Mouse (Mus musculus) B cell, adult 2 months (primary cell): ENCODE data around the gene Ccdc144b.

Experiments
- DNase-seq, 2 experiments: peaks; one replicate each; pipeline ENCODE4 v3.0.0; 2022

The Ccdc144b gene

GRCm38 (mm10) chr3:36025732-36026131, 27.6 kb downstream of the Ccdc144b start:
- no peak for DNase-seq

DNA sequence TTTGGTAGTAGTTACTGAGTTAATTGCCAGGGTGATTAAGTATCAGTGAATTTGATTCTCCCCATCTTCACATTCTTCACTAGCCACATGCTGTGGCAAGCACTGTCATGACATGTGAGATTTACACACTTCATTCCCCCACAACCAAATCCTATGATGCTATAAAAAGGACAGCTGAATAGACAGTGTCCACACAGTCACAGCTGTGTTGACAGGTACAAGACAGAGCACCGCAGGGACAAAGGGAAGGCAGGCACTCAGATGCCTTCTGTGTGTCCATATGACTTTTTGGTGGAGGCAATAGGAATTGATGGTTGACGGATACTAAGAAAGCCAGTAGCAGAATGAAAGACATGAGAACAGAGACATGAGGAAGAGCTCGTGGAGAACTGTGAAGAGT, 42.1 kb downstream of the Ccdc144b start:
- no peak for DNase-seq

DNA sequence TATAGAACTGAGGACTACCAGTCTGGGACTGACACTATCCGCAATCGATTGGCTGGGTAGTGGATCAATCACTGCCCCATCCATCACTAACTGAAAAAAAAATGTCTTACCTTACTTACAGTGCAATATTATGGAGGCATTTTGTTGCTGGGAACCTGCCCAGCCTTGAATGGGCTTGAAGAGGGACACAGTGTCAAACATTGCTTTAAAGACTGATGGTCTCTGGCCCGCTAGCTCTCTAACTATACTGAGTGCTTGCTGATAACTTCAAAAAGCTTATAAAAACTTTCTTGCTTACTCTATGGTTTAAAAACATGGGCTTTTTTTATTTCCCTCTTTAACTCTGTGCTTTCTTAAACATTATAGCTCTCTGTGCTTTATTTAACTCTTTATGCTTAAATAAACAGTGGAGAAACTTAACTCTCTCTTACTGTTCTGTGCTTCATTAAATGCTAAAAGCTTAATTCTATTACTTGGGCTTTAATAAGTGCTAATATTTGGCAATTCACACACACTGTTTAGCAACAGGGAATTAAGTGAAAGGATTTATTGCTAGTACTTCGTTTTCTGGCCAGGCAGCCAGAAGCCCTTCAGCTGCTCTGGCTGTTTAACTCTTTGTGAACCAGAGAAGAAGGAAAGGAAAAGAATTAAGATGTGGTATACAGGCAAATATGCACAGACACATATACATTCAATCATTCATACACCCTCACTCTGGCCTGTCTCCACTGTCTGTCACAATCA, 44.8 kb downstream of the Ccdc144b start:
- no peak for DNase-seq

DNA sequence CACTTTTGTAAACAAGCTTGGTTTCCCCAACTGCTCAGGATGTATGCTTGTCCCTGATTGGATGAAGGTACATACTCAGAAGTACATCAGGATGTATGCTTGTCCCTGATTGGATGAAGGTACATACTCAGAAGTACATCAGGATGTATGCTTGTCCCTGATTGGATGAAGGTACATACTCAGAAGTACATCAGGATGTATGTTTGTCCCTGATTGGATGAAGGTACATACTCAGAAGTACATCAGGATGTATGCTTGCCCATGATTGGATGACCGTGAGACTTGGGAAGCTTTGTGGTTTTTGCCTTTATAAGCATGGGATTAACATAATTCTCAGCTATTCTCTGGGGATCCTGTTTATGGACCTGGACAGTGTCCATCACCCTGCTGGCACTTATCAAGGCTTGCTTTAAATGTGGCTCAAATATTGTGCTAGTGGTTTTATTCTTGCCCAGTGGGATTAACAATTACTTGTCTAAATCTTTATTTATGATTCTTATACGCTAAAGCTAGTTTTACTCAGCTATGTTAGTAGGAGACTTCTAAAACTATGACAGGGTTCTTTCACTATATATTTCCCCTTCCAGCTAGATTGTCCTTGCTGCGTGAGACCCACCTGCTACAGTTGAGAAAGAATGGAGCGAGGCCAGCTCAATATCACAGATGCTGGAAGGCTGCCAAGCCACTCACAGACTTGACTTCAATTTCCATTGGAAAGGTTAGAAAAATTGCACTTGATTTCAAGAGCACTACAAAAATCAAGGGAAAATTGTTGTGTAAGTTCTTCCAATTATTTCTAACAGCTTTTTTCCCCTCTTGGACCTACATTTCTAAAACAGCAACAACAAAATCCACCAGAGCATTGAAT, 49.1 kb downstream of the Ccdc144b start:
- no peak for DNase-seq

DNA sequence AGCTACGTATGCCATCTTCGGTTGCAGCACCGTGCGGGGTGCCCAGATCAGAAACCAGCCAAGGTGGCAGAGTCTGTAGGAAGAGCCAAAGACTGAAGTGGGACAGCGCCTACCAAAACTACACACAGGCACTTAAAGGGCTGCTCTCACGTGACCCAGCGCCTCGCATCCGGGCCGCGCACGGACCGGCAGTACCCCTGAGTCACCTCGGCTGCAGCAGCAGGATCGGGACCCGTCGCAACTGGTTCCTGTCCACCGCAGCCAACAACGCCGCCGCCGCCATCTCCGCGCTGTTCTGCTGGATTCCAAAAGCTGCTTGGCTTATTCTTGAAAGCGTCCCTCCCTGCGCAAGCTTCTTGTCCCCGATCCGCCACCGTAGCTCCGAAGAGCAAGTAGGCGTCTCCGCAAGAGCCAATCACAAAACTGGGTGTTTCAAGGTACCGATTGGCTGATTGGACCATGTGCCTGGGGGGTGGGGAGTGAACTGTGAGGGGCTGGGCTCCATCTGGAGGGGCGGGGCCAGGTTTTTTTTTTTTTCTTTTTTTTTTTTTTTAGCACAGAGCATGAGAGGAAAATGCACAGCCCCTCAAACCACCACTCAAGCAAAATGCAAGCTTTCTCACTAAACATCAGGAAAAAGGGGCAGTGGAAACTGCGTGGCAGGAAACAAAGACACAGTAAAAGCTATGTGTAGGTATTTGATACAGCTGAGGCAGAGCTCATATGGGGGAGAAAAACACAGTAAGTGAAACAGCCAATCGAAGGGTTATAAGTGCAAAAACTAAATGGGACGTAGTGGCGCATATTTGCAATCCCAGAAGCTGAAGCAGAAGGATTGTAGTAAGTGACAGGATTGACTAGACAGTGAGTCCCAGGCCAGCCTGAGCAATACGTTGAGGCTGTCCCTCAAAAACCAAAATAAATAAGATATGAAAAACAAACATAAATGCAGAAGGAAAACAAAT, 52.8 kb downstream of the Ccdc144b start, which contains the start of gene Mccc1:
Gene Mccc1 (minus strand): TSS at position 404 of the 965 bp plus-strand sequence.
- DNase-seq: peak; percentile 89 to 90

- no peak for DNase-seq
Measured at GRCm38 (mm10) chr3:35994552-35995531, 58.5 kb downstream of the Ccdc144b start.

DNA sequence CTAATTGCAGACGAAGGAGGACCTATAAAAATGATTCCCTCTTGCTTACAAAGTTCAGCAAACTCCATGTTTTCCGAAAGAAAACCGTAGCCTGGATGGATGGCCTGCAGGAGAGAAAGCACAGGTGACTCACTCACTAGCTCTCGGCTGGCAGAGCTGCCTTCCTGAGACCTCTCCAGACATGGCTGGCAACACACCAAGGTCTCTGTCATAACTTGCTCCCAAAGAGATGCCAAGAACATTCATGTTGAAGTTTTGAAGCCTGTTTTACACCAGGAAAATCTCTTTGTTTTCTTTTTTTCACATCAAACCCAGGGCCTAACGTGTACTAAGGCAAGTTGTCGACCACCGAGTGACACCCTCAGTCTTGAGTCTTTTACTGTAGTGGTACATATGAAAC, 62.6 kb downstream of the Ccdc144b start:
- no peak for DNase-seq

DNA sequence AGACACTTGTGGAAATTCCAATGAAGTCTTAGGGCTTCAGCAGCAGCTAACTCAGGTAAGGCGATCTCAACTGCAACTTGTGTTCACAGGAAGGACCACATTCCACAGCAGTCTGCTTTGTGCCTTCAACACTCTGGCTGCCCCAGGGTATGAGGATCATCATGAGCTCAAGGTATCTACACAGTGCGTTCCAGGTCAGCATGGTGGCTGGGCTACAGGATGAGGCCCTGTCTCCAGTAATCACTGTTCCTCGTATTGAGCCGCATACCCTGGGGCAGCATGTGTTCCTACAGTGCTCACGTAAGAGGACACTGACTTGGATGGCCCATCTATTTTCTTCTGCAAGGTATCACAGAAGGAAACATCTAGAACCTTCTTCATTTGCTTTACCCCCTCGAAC, 65.3 kb downstream of the Ccdc144b start:
- no peak for DNase-seq

DNA sequence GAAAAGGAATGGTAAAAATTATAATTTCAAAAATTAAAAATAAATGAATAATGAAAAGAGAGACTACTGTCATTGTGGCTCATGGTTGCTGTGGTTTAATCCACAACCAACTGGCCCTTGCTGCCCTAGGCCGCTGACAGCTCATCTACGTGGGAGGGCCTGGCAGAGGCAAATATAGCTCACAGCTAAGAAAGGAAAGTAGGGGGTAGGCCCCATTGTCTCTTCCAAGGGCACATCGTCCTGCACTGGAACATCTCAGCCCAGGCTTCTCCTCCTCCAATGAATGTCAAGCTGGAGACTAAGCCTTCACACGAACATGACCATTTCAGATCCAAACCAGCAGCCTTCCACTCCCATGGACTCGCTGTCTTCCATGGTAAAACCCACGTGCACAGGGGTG, 67.1 kb downstream of the Ccdc144b start:
- no peak for DNase-seq

DNA sequence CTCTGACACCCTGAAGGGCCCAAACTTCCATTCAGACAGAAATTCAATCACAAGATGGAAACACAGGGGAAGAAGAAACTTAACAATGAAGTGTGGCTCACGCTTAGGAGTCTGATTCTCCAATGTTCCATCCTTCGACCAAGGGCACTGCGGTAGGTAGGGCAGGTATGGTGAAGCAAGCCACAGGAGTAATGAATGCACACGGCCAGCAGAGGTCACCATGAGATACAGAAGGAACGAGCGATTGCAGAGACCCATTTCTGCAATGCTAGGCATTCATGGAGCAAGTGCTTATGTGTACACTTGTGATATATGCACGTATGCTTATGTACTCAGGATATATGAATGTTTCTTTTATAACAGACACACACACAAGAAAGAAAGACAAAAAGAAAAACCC, 79.8 kb downstream of the Ccdc144b start:
- peak; percentile 54 to 62 for DNase-seq

GRCm38 (mm10) chr3:35972985-35973384, 80.4 kb downstream of the Ccdc144b start:
- peak; percentile 36 to 41 for DNase-seq

DNA sequence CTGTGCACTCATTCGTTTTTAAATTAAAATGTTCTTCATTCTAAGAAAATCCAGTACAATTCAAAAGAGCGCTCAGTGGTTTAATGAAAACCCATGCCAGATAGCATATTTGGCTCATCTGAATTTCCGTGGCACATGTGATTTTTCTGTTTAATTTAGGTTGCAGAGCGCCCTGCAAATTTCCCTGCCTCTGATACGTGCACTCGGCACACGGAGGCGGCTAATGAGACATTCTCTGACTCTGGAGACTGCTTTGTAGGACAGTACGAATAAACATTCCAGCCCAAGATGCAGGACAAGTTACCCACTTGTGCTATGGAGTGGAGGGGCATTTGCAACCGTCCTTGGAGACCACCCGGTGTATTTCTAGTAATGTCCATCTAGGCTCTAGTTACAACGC, 82.2 kb downstream of the Ccdc144b start:
- DNase-seq: no peak

DNA sequence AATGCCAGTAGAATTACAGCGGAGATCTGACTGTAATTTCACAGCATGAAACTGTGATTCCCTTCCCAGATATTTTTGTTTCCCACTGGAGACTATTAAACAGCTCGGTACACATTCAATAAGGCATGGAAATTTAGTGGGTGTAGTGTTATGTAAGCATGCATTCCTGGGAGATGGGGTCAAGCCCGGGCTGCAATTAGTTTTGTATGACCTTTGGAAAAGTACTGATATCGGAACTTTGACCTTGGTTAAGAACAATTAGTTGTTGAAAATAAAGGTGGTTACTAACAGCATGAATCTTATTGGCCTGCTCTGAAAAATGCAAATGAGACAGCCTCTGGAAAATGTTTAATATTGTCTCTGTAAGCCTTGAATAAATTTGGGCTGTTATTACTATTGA, 82.9 kb downstream of the Ccdc144b start:
- DNase-seq: no peak

- DNase-seq: no peak
Measured at GRCm38 (mm10) chr3:35967366-35967921, 85.9 kb downstream of the Ccdc144b start.

DNA sequence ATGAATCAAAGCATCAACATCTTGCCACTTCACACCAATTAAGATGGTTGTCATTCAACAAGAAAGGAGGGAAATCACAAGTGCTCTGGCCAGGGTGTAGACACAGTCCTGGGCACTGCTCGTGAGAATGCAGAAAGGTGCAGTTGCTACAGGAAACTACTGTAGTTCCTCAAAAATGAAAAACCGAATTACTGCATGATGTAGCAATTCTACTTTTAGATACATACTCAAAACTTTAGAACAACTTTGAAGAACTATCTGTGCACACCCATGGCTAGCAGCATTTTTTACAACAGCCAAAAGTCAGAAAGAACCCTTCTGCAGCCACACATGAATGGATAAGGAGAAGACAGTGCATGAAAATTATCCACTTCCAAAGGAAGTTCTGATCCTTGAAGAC, 86.9 kb downstream of the Ccdc144b start:
- DNase-seq: no peak

DNA sequence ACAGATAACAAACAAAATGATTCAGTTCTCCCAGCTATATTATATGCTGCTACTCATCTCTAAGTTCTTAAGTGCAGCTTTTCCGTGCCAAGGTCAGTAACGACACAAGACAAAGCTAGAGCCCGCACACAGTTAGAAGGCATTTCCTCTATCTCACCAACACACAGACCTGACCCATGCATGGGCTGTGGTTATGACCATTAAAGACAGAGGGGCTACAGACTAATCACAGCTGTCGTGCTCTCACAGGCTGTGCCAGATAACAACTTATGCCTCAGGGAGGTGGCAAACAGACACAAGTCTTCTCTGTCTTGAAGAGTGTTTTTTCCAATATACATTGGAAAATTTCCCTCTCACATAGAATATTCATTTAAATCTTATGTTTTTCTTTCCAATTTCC, 88.4 kb downstream of the Ccdc144b start:
- no peak for DNase-seq

GRCm38 (mm10) chr3:35963921-35964320, 89.4 kb downstream of the Ccdc144b start:
- no peak for DNase-seq

DNA sequence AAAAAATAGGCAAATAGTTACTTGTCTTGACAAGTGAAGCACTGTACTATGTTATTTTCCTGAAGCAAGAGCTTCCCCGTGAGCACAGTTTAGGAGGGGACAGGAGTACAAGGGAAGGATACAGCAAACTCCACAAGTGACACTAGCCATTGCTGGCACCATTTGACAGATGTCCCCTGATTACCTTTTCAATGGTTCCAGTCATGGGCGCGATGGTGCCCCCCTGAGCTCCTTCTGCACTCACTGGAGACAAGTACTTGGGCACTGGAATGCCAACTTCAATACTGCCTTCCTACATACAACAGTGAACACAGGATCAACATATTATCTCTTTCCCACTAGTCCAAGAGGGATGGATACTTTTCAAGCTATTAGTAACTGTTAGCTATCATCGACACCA, 89.9 kb downstream of the Ccdc144b start:
- no peak for DNase-seq

DNA sequence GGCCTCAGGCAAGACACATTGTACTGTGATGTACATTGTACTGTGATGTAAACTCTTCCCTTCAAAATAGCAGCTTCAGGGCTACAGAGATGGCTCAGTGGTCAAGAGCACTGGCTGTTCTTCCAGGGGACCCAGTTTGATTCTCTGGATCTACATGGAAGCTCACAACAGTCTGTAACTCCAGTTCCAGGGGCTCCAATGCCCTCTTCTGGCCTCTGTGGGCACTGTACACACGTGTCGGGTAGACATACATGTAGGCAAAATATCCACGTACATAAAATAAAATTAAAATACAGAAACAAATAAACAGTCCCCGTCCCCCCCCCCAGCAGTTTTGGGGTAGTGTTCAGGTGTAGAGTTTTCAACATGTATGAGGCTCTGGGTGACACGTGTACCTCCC, 90.4 kb downstream of the Ccdc144b start:
- peak in 1 of 2 experiments; percentile 6 for DNase-seq
